Comparison of ENCODE assay signal across 9 mouse cellular contexts in genomic region chr11:3808162-3808561, GRCm38 (mm10). TPM values are rescaled to one million over a fixed set of nuclear protein-coding genes. Genes with fewer than 3 reads are reported as not detected.
A peak's percentile ranks its signal among the peaks of the same experiment; 100 is the strongest.
DNase-seq lines count a peak whose midpoint lies in the region; ATAC-seq and TF ChIP-seq lines count a peak whose summit lies in the region.
"Had no signal": no experiment of that assay in that cellular context is flagged by ENCODE, and none has a peak within 500 bp of the region (broad histone marks: within the 10 kb centered on the region; RNA-seq: fewer than 3 reads in every experiment).

No protein-coding gene starts in this region.

- in situ Hi-C loops in CH12.LX (cut with MboI; ENCODE audit: low pct_ligation_motif_present, low pct_unique_long_range_greater_than_20kb, low sequenced_read_pairs): no loop called here
- in situ Hi-C loops in Patski (cut with MboI; ENCODE audit: low pct_unique_long_range_greater_than_20kb): no loop called here

- no peak overlapping the region for H3K9ac ChIP-seq in kidney, embryonic 16.5 days (replicated peaks; ENCODE audit: low read length)
- no peak overlapping the region for H3K9ac ChIP-seq in CH12.LX (ENCODE audit: insufficient read depth, low read depth)

- POLR2A ChIA-PET in Patski (lab: Charles Lee): no interaction called here

- TF ChIP-seq CTCF in CH12.LX (conservative IDR thresholded peaks at IDR 0.05 in 1 of 2, IDR thresholded peaks at IDR 0.05 in 1 of 2; ENCODE audit: low read depth in 2 of 2, low read length in 2 of 2) (peak in 1 of 2 experiments; percentile 69; a peak in 2 of 4 replicates), Patski (IDR thresholded peaks at IDR 0.05) (peak; percentile 81)

- no peak overlapping the region for H3K4me2 ChIP-seq in kidney, embryonic 16.5 days (replicated peaks; ENCODE audit: low read depth, low read length)
- no peak overlapping the region for H3K4me2 ChIP-seq in CH12.LX (ENCODE audit: insufficient read depth, low read depth, poor library complexity, severe bottlenecking)
- H3K4me2 ChIP-seq: heart, embryonic 11.5 days had no signal

- no peaks in the 10 kb centered on the region for H3K27me3 ChIP-seq in kidney, embryonic 16.5 days (ENCODE audit: insufficient read depth, low read length)
- H3K27me3 ChIP-seq in CH12.LX (replicated peaks) (peaks cover 34% of the 10 kb centered on the region), Patski (peaks cover 25% of the 10 kb centered on the region)

- peak; percentile 52 for TF ChIP-seq RAD21 in CH12.LX (IDR thresholded peaks at IDR 0.05; ENCODE audit: low read depth, low read length)

- DNase-seq in kidney, adult 11 months: peak; percentile 53
- DNase-seq in CH12.LX (ENCODE audit: extremely low read depth) (peak; percentile 15), Patski (ENCODE audit: low read depth, low spot score) (no peak)
- DNase-seq in kidney, adult 9 months: peak; percentile 76

- no peaks in the 10 kb centered on the region for H3K79me2 ChIP-seq in CH12.LX (replicated peaks; ENCODE audit: control insufficient read depth, extremely low read depth, insufficient read depth, poor library complexity, severe bottlenecking)

- H3K9me3 ChIP-seq in kidney, embryonic 16.5 days (ENCODE audit: low read length): no peaks in the 10 kb centered on the region
- peaks cover 18% of the 10 kb centered on the region for H3K9me3 ChIP-seq in CH12.LX (replicated peaks; ENCODE audit: low read length)

- ATAC-seq in kidney, embryonic 16.5 days (ENCODE audit: low FRiP score, low TSS enrichment): no peak
- ATAC-seq in Patski: no peak
- no peak for ATAC-seq in inflammation-experienced regulatory T-cells, adult 6 months
- no peak for ATAC-seq in erythroblast, adult 5-6 weeks (replicated peaks; ENCODE audit: low FRiP score, poor library complexity, severe bottlenecking)

- TF ChIP-seq POLR2A in CH12.LX (IDR thresholded peaks at IDR 0.05; ENCODE audit: low read depth, low read length): no peak

- no peaks in the 10 kb centered on the region for H3K4me1 ChIP-seq in kidney, embryonic 16.5 days (ENCODE audit: insufficient read depth, low read length)
- H3K4me1 ChIP-seq in CH12.LX (ENCODE audit: control insufficient read depth in 1 of 2, insufficient read depth in 2 of 2): no peaks in the 10 kb centered on the region

- CTCF ChIA-PET in Patski (lab: Charles Lee): interaction anchor here (0.9 to 1.6 kb wide), 5 partner anchors 11 to 72 kb away, joined by 3 to 9 read pairs (median 3); no protein-coding TSS in a partner anchor

- H3K36me3 ChIP-seq in kidney, embryonic 16.5 days (ENCODE audit: insufficient read depth, low read length): no peaks in the 10 kb centered on the region
- no peaks in the 10 kb centered on the region for H3K36me3 ChIP-seq in CH12.LX (replicated peaks in 1 of 2; ENCODE audit: control insufficient read depth in 1 of 2, insufficient read depth in 1 of 2, low read length in 1 of 2)

- dilution Hi-C loops in CH12.LX (cut with MboI; ENCODE audit: extremely low pct_ligation_motif_present, extremely low pct_unique_long_range_greater_than_20kb, low sequenced_read_pairs): no loop called here

- no peak overlapping the region for H3K27ac ChIP-seq in kidney, embryonic 16.5 days (ENCODE audit: low read length)
- no peak overlapping the region for H3K27ac ChIP-seq in CH12.LX (ENCODE audit: insufficient read depth, low read depth)
- H3K27ac ChIP-seq: macrophage had no signal

- 32% methylated on average over 3 of the region's 3 CpGs for WGBS in kidney, embryonic 16.5 days

- no peak overlapping the region for H3K4me3 ChIP-seq in kidney, embryonic 16.5 days (ENCODE audit: low read length)
- no peak overlapping the region for H3K4me3 ChIP-seq in CH12.LX (replicated peaks in 1 of 3; ENCODE audit: low read depth in 2 of 3, low read length in 2 of 3, poor library complexity in 1 of 3)

- no peak for TF ChIP-seq EP300 in CH12.LX (IDR thresholded peaks at IDR 0.05; ENCODE audit: low read length)

TF ChIP-seq in CH12.LX, 34 proteins besides CTCF, POLR2A, EP300 and RAD21:
- TF ChIP-seq NELFE (IDR thresholded peaks at IDR 0.05; ENCODE audit: low read depth, low read length): no peak
- peak; percentile 73 for TF ChIP-seq SMC3 (IDR thresholded peaks at IDR 0.05; ENCODE audit: low read depth, low read length)

RNA-seq across cellular contexts. Expression of gene Osbp2, which starts 55.5 kb away (rescaled TPM):
- 1.1 and 1.2 TPM in 2 replicates for polyA plus RNA-seq in kidney, embryonic 16.5 days (2015; fragmentation: Nextera tagmentation; extraction: Ambion mirVana)
- total RNA-seq in CH12.LX (2012; rRNA removed) (not detected in 2 replicates), CH12.LX (2014; rRNA removed) (not detected in 2 replicates)
- polyA plus RNA-seq in CH12.LX (2012; ENCODE audit: insufficient read length, low read depth) (not detected in 2 replicates), Patski (2021) (0.15 TPM)
- polyA plus RNA-seq in inflammation-experienced regulatory T-cells, adult 6 months (2017; shearing (Covaris generic)): not detected
- not detected in 2 replicates for total RNA-seq in erythroblast, adult 5-6 weeks (2015; ENCODE audit: low replicate concordance)
- not detected in 2 replicates for total RNA-seq in erythroblast, adult 5-6 weeks (2017; ENCODE audit: low replicate concordance)
